Mouse (Mus musculus) cerebellum, postnatal 25 days (tissue): ENCODE data around the gene Gpc5.

ENCODE experiments used
- DNase-seq, 2 experiments: peaks; one replicate each; pipeline ENCODE4 v3.0.0; 2021; ENCODE audit warnings: mixed read lengths in 2 of 2

The Gpc5 gene

GRCm38 (mm10) chr14:116415511-116415910 lies 1323.5 kb downstream of the Gpc5 start:
- no peak for DNase-seq

- DNase-seq, result no peak
Measured at GRCm38 (mm10) chr14:116448219-116448618, 1356.2 kb downstream of the Gpc5 start.

GRCm38 (mm10) chr14:116453356-116453755 lies 1361.3 kb downstream of the Gpc5 start:
- DNase-seq, result no peak

GRCm38 (mm10) chr14:116456211-116456610 lies 1364.2 kb downstream of the Gpc5 start:
- peak in 1 of 2 experiments; percentile 3 for DNase-seq

- DNase-seq, result no peak
Measured at GRCm38 (mm10) chr14:116473378-116474179, 1381.6 kb downstream of the Gpc5 start.

- no peak for DNase-seq
Measured at GRCm38 (mm10) chr14:116494285-116494850, 1402.4 kb downstream of the Gpc5 start.

GRCm38 (mm10) chr14:116538216-116538615 lies 1446.2 kb downstream of the Gpc5 start:
- DNase-seq, result no peak

- DNase-seq, result no peak
Measured at GRCm38 (mm10) chr14:116543746-116544145, 1451.7 kb downstream of the Gpc5 start.

GRCm38 (mm10) chr14:116551401-116551800 lies 1459.4 kb downstream of the Gpc5 start:
- no peak for DNase-seq

- no peak for DNase-seq
Measured at GRCm38 (mm10) chr14:116553316-116553715, 1461.3 kb downstream of the Gpc5 start.

- DNase-seq, result peak; percentile 30 to 50
Measured at GRCm38 (mm10) chr14:116558141-116558800, 1466.3 kb downstream of the Gpc5 start.

GRCm38 (mm10) chr14:116559990-116560389 lies 1468.0 kb downstream of the Gpc5 start:
- no peak for DNase-seq
